Mouse (Mus musculus) monocyte, adult 59 days (primary cell): ENCODE measurements around the gene Ms4a18. TPM values are rescaled to one million over a fixed set of nuclear protein-coding genes. Genes with fewer than 3 reads are reported as not detected.

Experiments used
- total RNA-seq, 2 experiments: library from RNA; stranded (reverse); gene quantifications; one replicate each; pipeline ENCODE4 v1.2.4; 2023

Ms4a18 gene
- not detected for total RNA-seq

DNA sequence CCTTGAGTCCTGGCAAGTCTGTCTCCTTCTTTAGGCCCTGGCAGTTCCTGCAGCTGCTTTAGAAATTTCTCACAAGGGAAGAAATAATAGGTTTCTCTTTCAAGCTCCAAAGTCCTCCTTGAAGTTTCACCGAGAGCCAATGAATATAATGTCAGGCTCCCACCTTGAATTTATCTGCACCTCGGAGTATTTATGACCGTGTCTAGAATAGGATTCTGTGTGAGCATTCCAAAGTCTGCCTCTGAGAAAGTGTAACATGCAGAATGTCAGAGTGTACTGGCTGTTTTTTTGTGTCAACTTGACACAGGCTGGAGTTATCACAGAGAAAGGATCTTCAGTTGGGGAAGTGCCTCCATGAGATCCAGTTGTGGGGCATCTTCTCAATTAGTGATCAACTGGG lies at the start of gene Ms4a18:
Gene Ms4a18, minus strand, starts transcription at position 141 of the 400 bp plus-strand sequence.

DNA sequence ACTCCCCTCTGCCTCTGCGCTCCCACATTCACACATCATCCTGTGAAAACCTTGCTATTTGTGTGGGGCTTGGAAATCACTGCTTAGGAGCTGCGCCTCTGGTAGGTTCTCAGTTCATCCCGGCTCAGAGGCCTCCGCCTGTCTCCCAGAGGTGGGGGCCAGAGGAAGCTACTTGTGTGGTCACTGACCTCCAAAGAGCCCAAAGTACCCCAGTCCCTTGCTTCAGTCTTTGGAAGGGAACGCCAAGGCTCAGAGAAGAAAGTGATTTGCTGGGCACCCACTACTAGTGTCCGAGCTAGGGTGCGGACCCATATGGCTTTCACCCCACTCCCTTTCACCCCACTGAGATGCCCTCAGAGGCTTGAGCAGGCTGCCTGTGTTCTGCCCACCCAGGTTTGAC lies 24.7 kb downstream of the Ms4a18 start, which contains the start of gene Ms4a15:
Gene Ms4a15, minus strand, starts transcription at position 101 of the 400 bp plus-strand sequence.

DNA sequence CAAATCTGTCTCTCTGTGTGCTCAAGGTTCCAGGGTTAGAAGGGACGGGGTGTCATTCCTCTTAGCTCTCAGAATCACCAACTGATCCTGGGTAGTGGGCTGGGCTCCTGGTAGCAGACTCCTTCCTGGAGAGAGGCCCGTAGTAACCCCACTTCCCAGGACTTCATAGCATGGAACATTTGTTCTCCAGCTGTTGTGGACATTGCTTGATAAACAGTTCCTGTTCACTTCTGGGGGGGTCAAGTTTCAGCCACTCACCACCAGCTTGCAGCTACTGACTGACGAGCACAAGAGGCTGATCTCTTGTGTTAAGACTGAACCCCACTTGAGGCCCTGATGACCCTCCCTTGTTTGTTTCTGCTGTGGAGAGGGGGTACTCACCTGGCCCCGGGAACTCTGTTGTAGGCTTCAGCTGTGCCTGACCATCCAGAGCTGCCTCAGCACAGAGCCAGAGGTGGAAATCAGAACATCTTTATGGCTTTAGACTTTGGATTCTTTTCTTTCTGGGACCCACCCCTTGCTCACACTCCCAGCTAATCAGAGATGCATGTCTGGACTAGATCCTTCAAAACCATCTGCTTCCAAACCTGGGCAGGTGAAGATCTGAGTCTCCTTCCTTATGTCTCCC lies 43.5 kb downstream of the Ms4a18 start, which contains the start of gene Ms4a10:
Gene Ms4a10, minus strand, starts transcription at position 433 of the 628 bp plus-strand sequence.

DNA sequence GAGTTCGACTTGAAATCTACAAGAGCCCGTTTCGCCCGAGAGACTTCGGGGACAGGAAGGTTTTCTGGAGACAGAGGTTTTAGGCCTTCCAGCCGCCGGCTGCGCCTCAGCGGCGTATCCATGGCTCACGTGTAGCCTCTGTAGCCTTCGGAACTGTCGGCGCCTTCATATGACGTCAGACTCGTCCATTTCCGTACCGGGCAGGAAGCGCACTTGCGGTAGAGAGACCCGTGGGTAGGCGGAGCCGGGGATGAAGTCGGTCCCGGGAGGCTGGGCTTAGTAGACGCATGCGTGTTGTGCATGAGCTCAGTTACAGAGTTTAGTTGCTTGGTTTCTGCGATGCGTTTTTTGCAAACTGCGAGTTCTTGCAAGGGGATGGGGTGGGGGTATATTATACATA lies 68.7 kb downstream of the Ms4a18 start, which contains the start of gene Ccdc86:
Gene Ccdc86, minus strand, starts transcription at position 155 of the 400 bp plus-strand sequence.

Other genes starting within 250 kb of the Ms4a18 start
- gene Cd6, start 188.0 kb downstream of the Ms4a18 start, total RNA-seq: under 1 TPM; 0.21 to 0.82 TPM
- 100 to 1,000 TPM; 139 to 150 TPM for gene Slc15a3, start 178.3 kb downstream of the Ms4a18 start, total RNA-seq
- 1 to 10 TPM; 1.7 to 3.2 TPM for gene Tmem132a, start 148.1 kb downstream of the Ms4a18 start, total RNA-seq
- 10 to 100 TPM; 65.0 to 80.6 TPM for gene Tmem109, start 136.0 kb downstream of the Ms4a18 start, total RNA-seq
- 10 to 100 TPM; 76.7 to 80.8 TPM for gene Prpf19, start 122.8 kb downstream of the Ms4a18 start, total RNA-seq
- gene Zp1, start 97.4 kb downstream of the Ms4a18 start, total RNA-seq: not detected
- gene Ptgdr2, start 80.9 kb downstream of the Ms4a18 start, total RNA-seq: not detected
- 10 to 100 TPM; 27.2 to 34.8 TPM for gene Ccdc86, start 68.8 kb downstream of the Ms4a18 start, total RNA-seq
- gene Ms4a10, start 43.4 kb downstream of the Ms4a18 start, total RNA-seq: not detected
- not detected for gene Ms4a15, start 24.8 kb downstream of the Ms4a18 start, total RNA-seq
- gene Ms4a8a, start 63.1 kb upstream of the Ms4a18 start, total RNA-seq: 10 to 100 TPM; 89.5 to 96.5 TPM
- gene 1700017D01Rik, start 112.8 kb upstream of the Ms4a18 start, total RNA-seq: not detected
- not detected for gene 1700025F22Rik, start 147.3 kb upstream of the Ms4a18 start, total RNA-seq
- gene Ms4a13, start 178.7 kb upstream of the Ms4a18 start, total RNA-seq: not detected
- not detected for gene Ms4a12, start 214.4 kb upstream of the Ms4a18 start, total RNA-seq
- gene Ms4a1, start 248.2 kb upstream of the Ms4a18 start, total RNA-seq: 1 to 10 TPM in 1 of 2 experiments, under 1 TPM in 1; 0.61 to 2.6 TPM